Mouse (Mus musculus) cortical plate, adult 2 months (tissue): ENCODE data around the gene Fmn2.

Experiments
- CTCF ChIP-seq: fragments of 200-500 bp; IDR thresholded peaks from 2 replicates; pipeline ENCODE4 v1.5.1; 2011; ENCODE audit warnings: mild to moderate bottlenecking, control low read depth, low read length; ENCODE audit not compliant: insufficient read depth; ENCODE audit errors: extremely low read depth
- POLR2A ChIP-seq: fragments of 200-500 bp; IDR thresholded peaks from 2 replicates; pipeline ENCODE4 v1.6.1; 2011; ENCODE audit warnings: mild to moderate bottlenecking, low read length, control low read depth; ENCODE audit not compliant: insufficient read depth; ENCODE audit errors: extremely low read depth

DNA sequence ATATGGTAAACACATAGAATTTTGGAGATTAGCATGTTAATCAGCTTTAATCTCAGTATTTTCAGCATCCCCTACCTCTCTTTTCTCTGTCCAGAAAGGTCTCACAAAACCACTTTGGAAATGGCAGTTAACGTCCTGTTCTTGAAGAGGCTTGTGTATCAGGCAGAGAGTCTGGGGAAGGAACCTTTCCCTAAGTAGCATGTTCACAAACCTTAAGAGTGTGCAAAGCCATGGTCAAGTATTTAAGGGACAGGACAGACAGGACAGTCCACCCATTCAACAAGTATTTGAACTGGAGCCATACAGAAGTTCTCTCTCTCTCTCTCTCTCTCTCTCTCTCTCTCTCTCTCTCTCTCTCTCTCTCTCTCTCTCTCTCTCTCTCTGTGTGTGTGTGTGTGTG is 614 bp upstream of the Fmn2 start:
- no peak for TF ChIP-seq CTCF
- no peak for TF ChIP-seq POLR2A
